Mouse (Mus musculus): ENCODE data around the gene Zfp385b.

GRCm38 (mm10) chr2:77618686-77619085 lies 200.8 kb downstream of the Zfp385b start:
- TF ChIP-seq CTCF (IDR thresholded peaks at IDR 0.05; ENCODE audit: low read depth) (no peak), EP300 (IDR thresholded peaks at IDR 0.05; ENCODE audit: low read depth) (no peak)

Measured in liver, postnatal 0 days (tissue).